9 mouse cellular contexts compared by ENCODE assay signal in the genomic region with DNA sequence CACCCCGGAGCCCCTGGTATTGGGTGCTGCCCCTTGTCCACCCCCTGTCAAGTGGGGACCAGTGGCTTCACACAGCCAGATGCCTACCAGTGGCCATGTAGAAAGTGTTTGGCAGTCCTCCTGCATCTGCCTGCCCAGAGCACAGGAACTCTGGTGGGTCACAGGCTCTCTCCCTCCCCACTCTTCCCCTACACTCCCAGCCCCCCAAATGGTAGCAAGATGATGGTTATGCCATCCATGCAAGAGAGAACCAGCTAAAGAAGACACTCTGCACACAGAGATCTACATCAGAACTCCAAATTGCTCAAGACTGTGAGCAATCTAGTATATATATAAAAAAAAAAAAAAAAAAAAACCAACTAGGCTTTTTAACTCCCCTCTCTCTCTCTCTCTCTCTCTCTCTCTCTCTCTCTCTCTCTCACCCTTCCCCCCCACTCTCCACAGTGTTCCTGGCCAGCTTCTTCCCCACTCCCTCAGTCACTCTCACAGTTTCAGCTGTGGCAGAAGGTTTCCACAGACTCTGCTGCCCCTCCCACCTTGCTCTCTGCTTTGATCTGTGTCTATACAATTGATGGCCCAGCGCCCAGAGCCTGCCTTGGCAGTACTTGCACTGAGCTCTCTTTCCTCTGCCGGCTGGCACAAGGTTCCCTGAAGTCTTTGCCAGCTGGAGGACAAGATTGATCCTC.
DNase-seq lines count a peak whose midpoint lies in the region; ATAC-seq lines count a peak whose summit lies in the region.
"Had no signal": no experiment of that assay in that cellular context is flagged by ENCODE, and none has a peak within 500 bp of the region (broad histone marks: within the 10 kb centered on the region; RNA-seq: fewer than 3 reads in every experiment).

No protein-coding gene starts in this region.

- 44% methylated on average over 3 of the region's 3 CpGs for WGBS in forebrain, embryonic 15.5 days
- 79% methylated on average over 3 of the region's 3 CpGs for WGBS in forebrain, embryonic 10.5 days
- 68% methylated on average over 3 of the region's 3 CpGs for WGBS in neural tube, embryonic 15.5 days

- H3K27me3 ChIP-seq in forebrain, embryonic 15.5 days: no peaks in the 10 kb centered on the region
- no peaks in the 10 kb centered on the region for H3K27me3 ChIP-seq in forebrain, embryonic 10.5 days (ENCODE audit: poor library complexity, severe bottlenecking)
- no peaks in the 10 kb centered on the region for H3K27me3 ChIP-seq in neural tube, embryonic 15.5 days (replicated peaks)

- H3K36me3 ChIP-seq in forebrain, embryonic 15.5 days: no peaks in the 10 kb centered on the region
- no peaks in the 10 kb centered on the region for H3K36me3 ChIP-seq in forebrain, embryonic 10.5 days (replicated peaks)
- H3K36me3 ChIP-seq in neural tube, embryonic 15.5 days: no peaks in the 10 kb centered on the region

- H3K4me1 ChIP-seq in forebrain, embryonic 15.5 days: peaks cover 4% of the 10 kb centered on the region
- H3K4me1 ChIP-seq in forebrain, embryonic 10.5 days: no peaks in the 10 kb centered on the region
- no peaks in the 10 kb centered on the region for H3K4me1 ChIP-seq in neural tube, embryonic 15.5 days

- H3K27ac ChIP-seq in forebrain, embryonic 15.5 days (replicated peaks): no peak overlapping the region
- H3K27ac ChIP-seq in forebrain, embryonic 10.5 days: no peak overlapping the region
- H3K27ac ChIP-seq in neural tube, embryonic 15.5 days (replicated peaks): no peak overlapping the region
- H3K27ac ChIP-seq: kidney, postnatal 0 days had no signal

- no peak overlapping the region for H3K4me3 ChIP-seq in forebrain, embryonic 15.5 days
- H3K4me3 ChIP-seq in forebrain, embryonic 10.5 days: no peak overlapping the region
- H3K4me3 ChIP-seq in neural tube, embryonic 15.5 days (replicated peaks): no peak overlapping the region

- no peaks in the 10 kb centered on the region for H3K9me3 ChIP-seq in forebrain, embryonic 15.5 days
- H3K9me3 ChIP-seq in forebrain, embryonic 10.5 days: no peaks in the 10 kb centered on the region
- no peaks in the 10 kb centered on the region for H3K9me3 ChIP-seq in neural tube, embryonic 15.5 days (replicated peaks)

- no peak for DNase-seq in forebrain, embryonic 10.5 days (ENCODE audit: extremely low spot score, low spot score)
- peak; percentile 8 for DNase-seq in cerebellum, adult 11-12 months
- peak; percentile 58 for DNase-seq in layer of hippocampus, adult 11-12 months (ENCODE audit: low spot score)
- no peak for DNase-seq in spleen, postnatal 10 days (ENCODE audit: low spot score in 2 of 2)
- no peak for DNase-seq in kidney, adult 9 months
- DNase-seq in urinary bladder, adult 2 months (ENCODE audit: low spot score): no peak

- ATAC-seq in forebrain, embryonic 15.5 days (replicated peaks): peak; percentile 97
- peak; percentile 90 for ATAC-seq in neural tube, embryonic 15.5 days (ENCODE audit: low FRiP score)

- H3K9ac ChIP-seq in forebrain, embryonic 15.5 days (replicated peaks): no peak overlapping the region
- no peak overlapping the region for H3K9ac ChIP-seq in neural tube, embryonic 15.5 days (replicated peaks)

- no peak overlapping the region for H3K4me2 ChIP-seq in forebrain, embryonic 15.5 days (replicated peaks)
- no peak overlapping the region for H3K4me2 ChIP-seq in neural tube, embryonic 15.5 days

Comparison
In these comparisons a context has a peak if more than half of its experiments do, and no peak if none do; other contexts are left out.
1. DNase-seq: peak in cerebellum, adult 11-12 months (single experiment) and layer of hippocampus, adult 11-12 months (single experiment); none in forebrain, embryonic 10.5 days (single experiment), spleen, postnatal 10 days (0 of 2), kidney, adult 9 months (single experiment) and urinary bladder, adult 2 months (single experiment).